In genomic region chr17:46810672-46811071, GRCm38 (mm10) we compare ENCODE assay signal across 17 mouse cellular contexts. TPM values are rescaled to one million over a fixed set of nuclear protein-coding genes. Genes with fewer than 3 reads are reported as not detected.
"Had no signal": no experiment of that assay in that cellular context is flagged by ENCODE, and none has a peak within 500 bp of the region (broad histone marks: within the 10 kb centered on the region; RNA-seq: fewer than 3 reads in every experiment).

No protein-coding gene starts in this region.

- H3K9ac ChIP-seq: lung, embryonic 15.5 days; midbrain, embryonic 13.5 days; midbrain, embryonic 15.5 days; neural tube, embryonic 12.5 days; stomach, embryonic 15.5 days had no signal

- H3K27me3 ChIP-seq: lung, embryonic 15.5 days; megakaryocyte, embryonic 14.5 days; midbrain, embryonic 13.5 days; midbrain, embryonic 15.5 days; neural tube, embryonic 12.5 days; stomach, embryonic 15.5 days had no signal

- DNase-seq: lung, adult 2 months; lung, postnatal 14 days; lung, postnatal 36 days; right cerebral cortex, postnatal 14 days; thymus, adult 2 months; thymus, postnatal 25 days; thymus, postnatal 4 days had no signal

- H3K4me1 ChIP-seq: lung, embryonic 15.5 days; midbrain, embryonic 13.5 days; midbrain, embryonic 15.5 days; neural tube, embryonic 12.5 days; stomach, embryonic 15.5 days had no signal

- H3K4me3 ChIP-seq: lung, embryonic 15.5 days; megakaryocyte, embryonic 14.5 days; midbrain, embryonic 13.5 days; midbrain, embryonic 15.5 days; neural tube, embryonic 12.5 days; stomach, embryonic 15.5 days had no signal

- H3K27ac ChIP-seq: lung, embryonic 15.5 days; macrophage; midbrain, embryonic 13.5 days; midbrain, embryonic 15.5 days; neural tube, embryonic 12.5 days; stomach, embryonic 15.5 days; stomach, postnatal 0 days had no signal

- H3K9me3 ChIP-seq: lung, embryonic 15.5 days; megakaryocyte, embryonic 14.5 days; midbrain, embryonic 13.5 days; midbrain, embryonic 15.5 days; neural tube, embryonic 12.5 days; stomach, embryonic 15.5 days had no signal

- ATAC-seq: lung, postnatal 0 days; midbrain, embryonic 13.5 days; midbrain, embryonic 15.5 days had no signal

RNA-seq across cellular contexts. Expression of gene Ptcra, which starts 47.2 kb away (rescaled TPM):
- total RNA-seq: midbrain, postnatal 0 days had no signal
- polyA plus RNA-seq: lung, adult 2 months; lung, postnatal 0 days; macrophage had no signal
